Mouse (Mus musculus): Measurements from ENCODE around the gene Kcnj10. TPM values are rescaled to one million over a fixed set of nuclear protein-coding genes. Genes with fewer than 3 reads are reported as not detected.
A peak's percentile ranks its signal among the peaks of the same experiment; 100 is the strongest.

The Kcnj10 gene
- 6.7 and 7.3 TPM in 2 replicates for polyA plus RNA-seq (2012; rRNA removed)

GRCm38 (mm10) chr1:172340729-172341321 is at the start of gene Kcnj10:
Gene Kcnj10 (plus strand): TSS chr1:172341210.
- TF ChIP-seq POLR2A (IDR thresholded peaks at IDR 0.05; ENCODE audit: low read depth, low read length) (no peak), CTCF (IDR thresholded peaks at IDR 0.05; ENCODE audit: extremely low read depth, insufficient read depth, insufficient read length, insufficient replicate concordance) (no peak)
- H3K36me3 ChIP-seq (ENCODE audit: control insufficient read depth, insufficient read depth, low read length) = no peaks in the 10 kb centered on the region
- no peaks in the 10 kb centered on the region for H3K4me1 ChIP-seq (ENCODE audit: control insufficient read depth, insufficient read depth, insufficient read length)
- H3K27ac ChIP-seq (ENCODE audit: insufficient read depth, low read length) = no peak within 1 kb of the TSS
- peak in 1 of 2 experiments; percentile 56 for DNase-seq (ENCODE audit: low read depth in 1 of 2, low spot score in 2 of 2)
- 3% methylated on average over 38 of the region's 38 CpGs for WGBS
- H3K27me3 ChIP-seq (ENCODE audit: control insufficient read depth, insufficient read depth, low read length) = peaks cover 9% of the 10 kb centered on the region
- peak within 1 kb of the TSS; percentile 38; the same call in 1 of the 2 replicates for H3K4me3 ChIP-seq (ENCODE audit: extremely low read depth, insufficient read depth, insufficient read length)

GRCm38 (mm10) chr1:172292880-172293279 is 48.1 kb upstream of the Kcnj10 start:
- 96% methylated on average over 2 of the region's 2 CpGs for WGBS
- Histone ChIP-seq H3K36me3 (ENCODE audit: control insufficient read depth, insufficient read depth, low read length) (no peaks in the 10 kb centered on the region), H3K4me3 (ENCODE audit: extremely low read depth, insufficient read depth, insufficient read length) (no peak overlapping the region), H3K27ac (ENCODE audit: insufficient read depth, low read length) (no peak overlapping the region), H3K4me1 (ENCODE audit: control insufficient read depth, insufficient read depth, insufficient read length) (no peaks in the 10 kb centered on the region), H3K27me3 (ENCODE audit: control insufficient read depth, insufficient read depth, low read length) (no peaks in the 10 kb centered on the region)
- no peak for TF ChIP-seq POLR2A (IDR thresholded peaks at IDR 0.05; ENCODE audit: low read depth, low read length)
- no peak for TF ChIP-seq CTCF (IDR thresholded peaks at IDR 0.05; ENCODE audit: extremely low read depth, insufficient read depth, insufficient read length, insufficient replicate concordance)
- no peak for DNase-seq (ENCODE audit: low read depth in 1 of 2, low spot score in 2 of 2)

DNA sequence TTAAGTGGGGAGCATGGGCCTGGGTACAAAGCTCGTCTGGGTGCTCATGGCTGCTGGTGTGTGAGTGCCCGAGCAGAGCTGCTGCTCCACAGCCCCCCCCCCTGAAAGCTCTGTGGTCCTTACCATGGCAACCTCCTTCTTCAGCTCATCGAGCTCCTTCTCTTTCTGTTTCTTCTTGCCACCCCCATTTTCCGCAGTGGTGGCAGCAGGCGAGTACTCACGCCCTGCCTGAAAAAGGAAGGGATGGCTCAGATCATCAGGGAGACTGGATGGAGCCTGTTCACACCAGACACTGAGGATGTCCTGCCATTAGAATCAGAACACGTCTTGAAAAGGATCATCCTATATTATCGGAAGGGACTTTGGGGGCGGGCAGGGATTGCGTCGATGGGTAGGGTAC is 47.6 kb upstream of the Kcnj10 start:
- H3K4me1 ChIP-seq (ENCODE audit: control insufficient read depth, insufficient read depth, insufficient read length) = no peaks in the 10 kb centered on the region
- no peak for TF ChIP-seq CTCF (IDR thresholded peaks at IDR 0.05; ENCODE audit: extremely low read depth, insufficient read depth, insufficient read length, insufficient replicate concordance)

GRCm38 (mm10) chr1:172295751-172296197 is 45.2 kb upstream of the Kcnj10 start:
- no peak for DNase-seq (ENCODE audit: low read depth in 1 of 2, low spot score in 2 of 2)
- Histone ChIP-seq H3K27me3 (ENCODE audit: control insufficient read depth, insufficient read depth, low read length) (no peaks in the 10 kb centered on the region), H3K4me1 (ENCODE audit: control insufficient read depth, insufficient read depth, insufficient read length) (no peaks in the 10 kb centered on the region), H3K36me3 (ENCODE audit: control insufficient read depth, insufficient read depth, low read length) (no peaks in the 10 kb centered on the region), H3K4me3 (ENCODE audit: extremely low read depth, insufficient read depth, insufficient read length) (no peak overlapping the region), H3K27ac (ENCODE audit: insufficient read depth, low read length) (no peak overlapping the region)
- 80% methylated on average over 4 of the region's 4 CpGs for WGBS
- TF ChIP-seq POLR2A (IDR thresholded peaks at IDR 0.05; ENCODE audit: low read depth, low read length) (no peak), CTCF (IDR thresholded peaks at IDR 0.05; ENCODE audit: extremely low read depth, insufficient read depth, insufficient read length, insufficient replicate concordance) (no peak)

More for the DNA sequence above, 47.6 kb upstream of the Kcnj10 start:
- Histone ChIP-seq H3K27ac (ENCODE audit: insufficient read depth, low read length) (no peak overlapping the region), H3K4me3 (ENCODE audit: extremely low read depth, insufficient read depth, insufficient read length) (no peak overlapping the region), H3K36me3 (ENCODE audit: control insufficient read depth, insufficient read depth, low read length) (no peaks in the 10 kb centered on the region), H3K27me3 (ENCODE audit: control insufficient read depth, insufficient read depth, low read length) (no peaks in the 10 kb centered on the region)
- DNase-seq (ENCODE audit: low read depth in 1 of 2, low spot score in 2 of 2) = no peak
- 92% methylated on average over 11 of the region's 11 CpGs for WGBS

- Histone ChIP-seq H3K27me3 (ENCODE audit: control insufficient read depth, insufficient read depth, low read length) (no peaks in the 10 kb centered on the region), H3K27ac (ENCODE audit: insufficient read depth, low read length) (no peak overlapping the region), H3K4me1 (ENCODE audit: control insufficient read depth, insufficient read depth, insufficient read length) (no peaks in the 10 kb centered on the region), H3K4me3 (ENCODE audit: extremely low read depth, insufficient read depth, insufficient read length) (no peak overlapping the region), H3K36me3 (ENCODE audit: control insufficient read depth, insufficient read depth, low read length) (no peaks in the 10 kb centered on the region)
- TF ChIP-seq CTCF (IDR thresholded peaks at IDR 0.05; ENCODE audit: extremely low read depth, insufficient read depth, insufficient read length, insufficient replicate concordance) (no peak), POLR2A (IDR thresholded peaks at IDR 0.05; ENCODE audit: low read depth, low read length) (no peak)
- DNase-seq (ENCODE audit: low read depth in 1 of 2, low spot score in 2 of 2) = no peak
- 86% methylated on average over 6 of the region's 6 CpGs for WGBS
Observed at GRCm38 (mm10) chr1:172296816-172297510, 44.0 kb upstream of the Kcnj10 start.

- WGBS = 71% methylated on average over 16 of the region's 16 CpGs
- no peak for DNase-seq (ENCODE audit: low read depth in 1 of 2, low spot score in 2 of 2)
- Histone ChIP-seq H3K4me3 (ENCODE audit: extremely low read depth, insufficient read depth, insufficient read length) (no peak within 1 kb of the TSS; the same call in 1 of the 2 replicates), H3K27me3 (ENCODE audit: control insufficient read depth, insufficient read depth, low read length) (no peaks in the 10 kb centered on the region), H3K36me3 (ENCODE audit: control insufficient read depth, insufficient read depth, low read length) (no peaks in the 10 kb centered on the region), H3K27ac (ENCODE audit: insufficient read depth, low read length) (no peak within 1 kb of the TSS), H3K4me1 (ENCODE audit: control insufficient read depth, insufficient read depth, insufficient read length) (no peaks in the 10 kb centered on the region)
- TF ChIP-seq CTCF (IDR thresholded peaks at IDR 0.05; ENCODE audit: extremely low read depth, insufficient read depth, insufficient read length, insufficient replicate concordance) = no peak
- TF ChIP-seq POLR2A (IDR thresholded peaks at IDR 0.05; ENCODE audit: low read depth, low read length) = no peak
Observed at GRCm38 (mm10) chr1:172297611-172298537, 43.1 kb upstream of the Kcnj10 start, which contains the start of gene Atp1a2. Gene Atp1a2 (minus strand): TSS chr1:172298064.

Measured in spleen, adult 2 months (tissue).